Mouse (Mus musculus): Measurements from ENCODE around the gene Gm10974. TPM values are rescaled to one million over a fixed set of nuclear protein-coding genes. Genes with fewer than 3 reads are reported as not detected.

The Gm10974 gene
- polyA plus RNA-seq, 1 experiment = not detected

GRCm38 (mm10) chr7:66358461-66358860, 7.2 kb upstream of the Gm10974 start:
- Histone ChIP-seq H3K27ac (ENCODE audit: insufficient read depth, low read depth, low read length) (no peak overlapping the region), H3K36me3 (ENCODE audit: control insufficient read depth, insufficient read depth, low read length) (no peaks in the 10 kb centered on the region), H3K4me1 (ENCODE audit: control insufficient read depth, insufficient read depth, low read length) (no peaks in the 10 kb centered on the region), H3K4me3 (ENCODE audit: insufficient read depth, low read depth, low read length) (no peak overlapping the region), H3K27me3 (replicated peaks; ENCODE audit: control insufficient read depth, insufficient read depth, low read length) (no peaks in the 10 kb centered on the region)
- WGBS = 90% methylated on average over 3 of the region's 3 CpGs
- DNase-seq = no peak
- no peak for TF ChIP-seq CTCF (conservative IDR thresholded peaks at IDR 0.05; ENCODE audit: insufficient read depth, insufficient read length, low read depth, low read length)
- no peak for TF ChIP-seq POLR2A (IDR thresholded peaks at IDR 0.05; ENCODE audit: low read depth, low read length)

- whole genome bisulfite sequencing = 83% methylated on average over 4 of the region's 4 CpGs
- H3K36me3 ChIP-seq (ENCODE audit: control insufficient read depth, insufficient read depth, low read length) = no peaks in the 10 kb centered on the region
- TF ChIP-seq CTCF (conservative IDR thresholded peaks at IDR 0.05; ENCODE audit: insufficient read depth, insufficient read length, low read depth, low read length) = no peak
- TF ChIP-seq POLR2A (IDR thresholded peaks at IDR 0.05; ENCODE audit: low read depth, low read length) = no peak
- no peak for DNase-seq
- no peaks in the 10 kb centered on the region for H3K4me1 ChIP-seq (ENCODE audit: control insufficient read depth, insufficient read depth, low read length)
- no peak overlapping the region for H3K4me3 ChIP-seq (ENCODE audit: insufficient read depth, low read depth, low read length)
- no peaks in the 10 kb centered on the region for H3K27me3 ChIP-seq (replicated peaks; ENCODE audit: control insufficient read depth, insufficient read depth, low read length)
- no peak overlapping the region for H3K27ac ChIP-seq (ENCODE audit: insufficient read depth, low read depth, low read length)
Observed at GRCm38 (mm10) chr7:66359044-66359443, 6.7 kb upstream of the Gm10974 start.

GRCm38 (mm10) chr7:66364491-66364890, 1.2 kb upstream of the Gm10974 start:
- no peaks in the 10 kb centered on the region for H3K36me3 ChIP-seq (ENCODE audit: control insufficient read depth, insufficient read depth, low read length)
- H3K4me1 ChIP-seq (ENCODE audit: control insufficient read depth, insufficient read depth, low read length) = peaks cover 6% of the 10 kb centered on the region
- H3K27me3 ChIP-seq (replicated peaks; ENCODE audit: control insufficient read depth, insufficient read depth, low read length) = no peaks in the 10 kb centered on the region
- H3K4me3 ChIP-seq (ENCODE audit: insufficient read depth, low read depth, low read length) = no peak overlapping the region
- TF ChIP-seq POLR2A (IDR thresholded peaks at IDR 0.05; ENCODE audit: low read depth, low read length) (no peak), CTCF (conservative IDR thresholded peaks at IDR 0.05; ENCODE audit: insufficient read depth, insufficient read length, low read depth, low read length) (no peak)
- H3K27ac ChIP-seq (ENCODE audit: insufficient read depth, low read depth, low read length) = no peak overlapping the region
- 97% methylated on average over 11 of the region's 11 CpGs for WGBS
- no peak for DNase-seq

- Histone ChIP-seq H3K4me3 (ENCODE audit: insufficient read depth, low read depth, low read length) (no peak overlapping the region), H3K27ac (ENCODE audit: insufficient read depth, low read depth, low read length) (peak overlapping the region; percentile 52; the same call in 1 of the 2 replicates), H3K36me3 (ENCODE audit: control insufficient read depth, insufficient read depth, low read length) (no peaks in the 10 kb centered on the region), H3K4me1 (ENCODE audit: control insufficient read depth, insufficient read depth, low read length) (peaks cover 8% of the 10 kb centered on the region), H3K27me3 (replicated peaks; ENCODE audit: control insufficient read depth, insufficient read depth, low read length) (no peaks in the 10 kb centered on the region)
- no peak for DNase-seq
- no peak for TF ChIP-seq POLR2A (IDR thresholded peaks at IDR 0.05; ENCODE audit: low read depth, low read length)
- TF ChIP-seq CTCF (conservative IDR thresholded peaks at IDR 0.05; ENCODE audit: insufficient read depth, insufficient read length, low read depth, low read length) = no peak
- WGBS = 62% methylated on average over 2 of the region's 2 CpGs
Observed at GRCm38 (mm10) chr7:66365411-66365810, 294 bp upstream of the Gm10974 start.

- no peaks in the 10 kb centered on the region for H3K36me3 ChIP-seq (ENCODE audit: control insufficient read depth, insufficient read depth, low read length)
- 68% methylated on average over 5 of the region's 5 CpGs for WGBS
- H3K4me3 ChIP-seq (ENCODE audit: insufficient read depth, low read depth, low read length) = no peak overlapping the region
- H3K27me3 ChIP-seq (replicated peaks; ENCODE audit: control insufficient read depth, insufficient read depth, low read length) = no peaks in the 10 kb centered on the region
- H3K4me1 ChIP-seq (ENCODE audit: control insufficient read depth, insufficient read depth, low read length) = peaks cover 11% of the 10 kb centered on the region
- no peak for TF ChIP-seq CTCF (conservative IDR thresholded peaks at IDR 0.05; ENCODE audit: insufficient read depth, insufficient read length, low read depth, low read length)
- peak; percentile 44 for DNase-seq
- peak overlapping the region; percentile 84 for H3K27ac ChIP-seq (ENCODE audit: insufficient read depth, low read depth, low read length)
Observed at GRCm38 (mm10) chr7:66369071-66369933, 3.6 kb downstream of the Gm10974 start.

- peak overlapping the region; percentile 84 for H3K27ac ChIP-seq (ENCODE audit: insufficient read depth, low read depth, low read length)
Observed at GRCm38 (mm10) chr7:66369934-66370445, 4.3 kb downstream of the Gm10974 start.

GRCm38 (mm10) chr7:66370970-66371369, 5.3 kb downstream of the Gm10974 start:
- Histone ChIP-seq H3K4me1 (ENCODE audit: control insufficient read depth, insufficient read depth, low read length) (peaks cover 11% of the 10 kb centered on the region), H3K4me3 (ENCODE audit: insufficient read depth, low read depth, low read length) (no peak overlapping the region), H3K27ac (ENCODE audit: insufficient read depth, low read depth, low read length) (peak overlapping the region; percentile 39; the same call in 1 of the 2 replicates), H3K27me3 (replicated peaks; ENCODE audit: control insufficient read depth, insufficient read depth, low read length) (no peaks in the 10 kb centered on the region), H3K36me3 (ENCODE audit: control insufficient read depth, insufficient read depth, low read length) (no peaks in the 10 kb centered on the region)
- TF ChIP-seq POLR2A (IDR thresholded peaks at IDR 0.05; ENCODE audit: low read depth, low read length) (no peak), CTCF (conservative IDR thresholded peaks at IDR 0.05; ENCODE audit: insufficient read depth, insufficient read length, low read depth, low read length) (no peak)
- DNase-seq = peak; percentile 36
- 66% methylated on average over 6 of the region's 6 CpGs for WGBS

More at GRCm38 (mm10) chr7:66369934-66370445, 4.3 kb downstream of the Gm10974 start:
- WGBS = 49% methylated on average over 5 of the region's 5 CpGs
- peaks cover 11% of the 10 kb centered on the region for H3K4me1 ChIP-seq (ENCODE audit: control insufficient read depth, insufficient read depth, low read length)
- no peaks in the 10 kb centered on the region for H3K27me3 ChIP-seq (replicated peaks; ENCODE audit: control insufficient read depth, insufficient read depth, low read length)
- no peak overlapping the region for H3K4me3 ChIP-seq (ENCODE audit: insufficient read depth, low read depth, low read length)
- DNase-seq = peak; percentile 28
- TF ChIP-seq CTCF (conservative IDR thresholded peaks at IDR 0.05; ENCODE audit: insufficient read depth, insufficient read length, low read depth, low read length) (no peak), POLR2A (IDR thresholded peaks at IDR 0.05; ENCODE audit: low read depth, low read length) (no peak)
- no peaks in the 10 kb centered on the region for H3K36me3 ChIP-seq (ENCODE audit: control insufficient read depth, insufficient read depth, low read length)
